Mouse (Mus musculus) neural tube, embryonic 10.5 days (tissue): Measurements from ENCODE around the gene Bag6.
"Not testable (repeated sequence)": the region's sequence is repeated elsewhere in the genome, so short reads cannot be mapped to it uniquely, and the experiment has no call there.

Experiments used
- DNase-seq: peaks from one replicate; pipeline ENCODE4 v3.0.0-alpha.2; 2017; ENCODE audit warnings: low spot score; ENCODE audit errors: extremely low spot score

Gene Bag6

DNA sequence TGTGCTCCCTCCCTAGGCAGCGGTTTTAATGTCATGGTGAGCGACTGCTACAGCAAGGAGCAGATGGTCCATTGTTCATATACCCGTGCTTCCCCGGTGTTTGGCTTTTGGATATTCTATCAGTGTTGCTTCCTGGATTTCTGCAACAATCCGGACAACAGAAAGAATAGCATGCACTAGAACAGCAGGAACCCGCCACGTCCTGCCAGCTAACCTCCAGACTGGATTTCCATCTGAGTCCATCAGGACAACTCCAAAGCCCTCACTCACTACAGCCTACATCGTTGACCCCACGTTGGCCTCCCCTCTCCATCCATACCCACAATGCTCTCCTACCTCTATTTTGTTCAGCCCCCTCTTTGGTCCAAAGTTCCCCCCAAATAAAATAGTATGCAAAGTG is 23.2 kb upstream of the Bag6 start:
- no peak for DNase-seq

- DNase-seq: no peak
Observed at GRCm38 (mm10) chr17:35115046-35116019, 19.6 kb upstream of the Bag6 start, which contains the start of gene Ly6g5b. Ly6g5b (minus strand) TSS chr17:35115428.

- DNase-seq: no peak
Observed at GRCm38 (mm10) chr17:35120745-35121142, 14.2 kb upstream of the Bag6 start.

- peak; percentile 97 for DNase-seq
Observed at GRCm38 (mm10) chr17:35121143-35121799, 13.7 kb upstream of the Bag6 start, which contains the start of gene Gpank1. Gpank1 (plus strand) TSS chr17:35121455.

GRCm38 (mm10) chr17:35121871-35122303 is 13.1 kb upstream of the Bag6 start, which contains the start of gene Csnk2b:
Csnk2b (minus strand) TSS chr17:35122053.
- no peak for DNase-seq

- DNase-seq: not testable (repeated sequence)
Observed at GRCm38 (mm10) chr17:35123287-35123686, 11.7 kb upstream of the Bag6 start.

- not testable (repeated sequence) for DNase-seq
Observed at GRCm38 (mm10) chr17:35124261-35124896, 10.6 kb upstream of the Bag6 start.

DNA sequence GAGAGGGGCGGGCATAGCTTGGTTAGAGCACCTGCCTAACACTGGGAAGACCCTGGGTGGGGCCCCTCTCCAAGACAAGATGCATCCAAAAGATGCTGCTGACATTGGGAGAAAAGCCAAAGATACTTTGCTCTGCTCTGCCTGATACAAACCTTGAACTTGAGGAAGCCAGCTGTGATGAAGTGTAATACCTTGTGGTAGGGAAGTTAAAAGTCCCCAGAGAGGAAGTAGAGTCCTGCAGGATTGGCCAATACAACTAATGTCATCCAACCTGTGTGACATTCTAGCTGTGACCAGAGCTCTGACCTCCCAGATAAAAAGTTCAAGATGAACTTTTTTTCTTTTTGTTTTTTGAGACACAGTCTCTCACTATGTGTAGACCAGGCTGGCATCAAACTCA is 9.9 kb upstream of the Bag6 start:
- DNase-seq: no peak

DNA sequence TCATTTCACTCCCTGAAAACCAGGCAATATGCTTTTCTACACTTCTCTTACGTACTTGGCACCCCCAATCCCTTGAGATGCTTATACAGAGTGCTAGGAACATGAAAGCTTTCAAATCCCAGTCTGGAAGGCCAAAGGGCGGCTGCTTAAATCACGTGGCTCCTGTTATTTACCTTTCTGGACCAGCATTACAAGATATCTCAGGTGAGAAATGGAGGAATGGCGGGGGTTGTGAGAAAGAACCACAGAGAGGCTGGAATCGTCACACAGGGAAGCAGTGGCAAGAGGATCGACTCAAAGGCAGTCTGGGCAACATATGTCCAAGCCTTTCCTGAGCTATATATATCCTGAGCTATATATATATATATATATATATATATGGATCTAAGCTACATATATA is 9.4 kb upstream of the Bag6 start:
- no peak for DNase-seq

DNA sequence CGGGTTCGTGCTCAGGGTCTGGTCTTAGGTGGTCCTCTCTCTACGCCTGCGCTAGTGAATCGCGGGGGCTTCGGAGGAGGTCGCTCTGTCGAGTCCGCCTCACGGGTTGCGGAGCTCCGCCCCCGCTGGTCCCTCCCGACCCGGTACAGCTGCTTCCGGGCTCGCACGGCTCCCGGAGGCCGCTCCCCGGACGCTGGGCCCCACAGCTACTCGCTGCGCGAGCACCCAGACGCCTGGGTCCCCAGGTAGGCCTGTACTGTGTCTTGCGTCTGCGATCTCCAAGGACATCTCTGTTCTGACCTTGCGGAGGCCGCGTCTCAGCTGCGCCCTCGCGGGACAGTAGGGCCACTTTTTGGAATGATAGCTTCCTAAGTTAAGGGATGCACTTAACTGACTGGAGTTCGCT is 8.8 kb upstream of the Bag6 start, which contains the start of gene D17H6S53E:
D17H6S53E (plus strand) TSS at position 168 of the 406 bp plus-strand sequence.
- DNase-seq: peak; percentile 78

DNA sequence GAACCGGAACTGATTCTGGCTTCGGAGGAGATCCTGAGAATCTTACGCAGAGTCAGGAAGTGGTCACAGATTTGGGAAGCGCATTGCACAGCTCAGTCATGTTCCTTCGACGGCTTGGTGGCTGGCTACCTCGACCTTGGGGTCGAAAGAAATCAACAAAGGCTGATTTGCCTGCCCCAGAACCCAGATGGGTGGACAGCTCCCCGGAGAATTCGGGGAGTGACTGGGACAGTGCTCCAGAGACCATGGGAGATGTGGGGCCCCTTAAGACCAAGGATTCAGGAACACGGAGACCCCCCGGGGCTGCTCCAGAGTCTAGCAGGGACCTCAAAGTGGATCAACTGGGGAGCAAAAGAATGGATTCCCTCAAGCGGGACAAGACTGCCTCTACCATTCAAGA is 8.0 kb upstream of the Bag6 start:
- DNase-seq: no peak

DNA sequence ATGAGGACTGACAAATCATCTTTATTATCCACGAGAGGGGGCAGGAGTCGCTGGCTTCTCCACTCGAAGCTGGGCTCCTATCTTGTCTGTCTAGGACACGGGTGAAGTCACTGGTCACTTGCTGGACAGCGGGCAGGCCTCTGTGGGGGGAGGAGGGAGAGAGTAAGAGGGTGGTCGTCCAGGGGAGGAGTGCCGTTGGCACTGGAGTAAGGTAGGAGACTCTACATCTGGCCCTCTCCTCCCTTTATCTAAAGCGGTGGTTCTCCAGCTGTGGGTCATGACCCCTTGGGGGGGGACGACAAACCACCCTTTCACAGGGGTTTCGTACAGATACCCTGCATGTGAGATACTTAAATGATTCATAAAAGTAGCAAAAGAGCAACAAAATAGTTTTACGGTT is 6.0 kb upstream of the Bag6 start:
- DNase-seq: no peak

DNA sequence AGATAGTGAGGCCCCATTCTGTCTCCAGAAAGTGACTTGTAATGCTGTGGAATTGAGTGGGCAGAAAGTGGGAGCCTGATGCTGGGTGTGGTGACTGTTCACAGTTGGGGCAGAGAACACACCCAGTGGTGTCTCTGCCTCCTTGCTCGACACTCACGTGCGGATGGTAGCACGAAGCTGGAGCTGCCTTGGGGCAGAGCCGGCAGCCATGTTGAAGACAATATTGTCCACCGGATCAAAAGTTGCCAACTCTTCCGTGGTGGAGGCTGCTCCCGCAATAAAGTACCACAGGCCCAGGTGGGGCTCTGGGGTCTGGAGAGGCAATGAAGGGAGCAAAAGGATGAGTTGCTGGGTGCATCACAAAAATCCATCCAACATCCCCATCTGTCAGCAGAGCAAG is 3.9 kb upstream of the Bag6 start:
- DNase-seq: no peak

- no peak for DNase-seq
Observed at GRCm38 (mm10) chr17:35131500-35132173, 3.3 kb upstream of the Bag6 start, which contains the start of gene Apom. Apom (minus strand) TSS chr17:35132050.

DNA sequence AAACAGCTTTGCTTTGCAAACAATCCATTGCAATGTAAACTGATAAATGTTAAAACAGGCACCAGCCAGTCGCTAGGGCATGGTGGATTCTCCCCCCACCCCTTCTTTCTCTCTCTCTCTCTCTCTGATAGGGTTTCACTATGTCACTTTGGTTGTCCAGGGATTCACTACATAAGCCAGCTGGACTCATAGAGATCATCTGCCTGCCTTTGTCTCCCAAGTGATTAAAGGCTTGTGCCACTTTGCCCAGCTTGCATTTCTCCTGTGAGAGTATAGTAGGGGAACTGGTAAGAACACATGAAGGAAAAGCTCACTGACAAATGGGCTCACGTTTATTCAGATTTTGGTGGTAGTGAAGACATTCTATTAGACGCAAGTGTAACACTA is 2.8 kb upstream of the Bag6 start:
- no peak for DNase-seq

DNA sequence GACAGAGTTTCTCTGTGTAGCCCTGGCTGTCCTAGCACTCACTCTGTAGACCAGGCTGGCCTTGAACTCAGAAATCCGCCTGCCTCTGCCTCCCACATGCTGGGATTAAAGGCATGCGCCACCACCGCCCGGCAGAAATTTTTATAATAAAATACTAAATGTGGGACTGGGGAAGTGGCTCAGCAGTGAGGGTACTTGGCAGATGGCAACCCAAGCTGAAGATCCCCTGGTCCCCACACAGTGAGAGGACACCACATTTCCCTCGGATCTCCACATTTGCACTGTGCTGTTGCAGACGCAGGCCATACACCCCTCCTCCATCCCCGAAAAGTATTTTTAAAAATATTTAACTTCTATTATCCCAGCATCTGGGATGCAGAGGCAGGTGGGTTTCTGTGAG is 1.5 kb upstream of the Bag6 start:
- no peak for DNase-seq

- DNase-seq: no peak
Observed at GRCm38 (mm10) chr17:35135591-35136320, 778 bp downstream of the Bag6 start.

- DNase-seq: no peak
Observed at GRCm38 (mm10) chr17:35139269-35139668, 4.3 kb downstream of the Bag6 start.

DNA sequence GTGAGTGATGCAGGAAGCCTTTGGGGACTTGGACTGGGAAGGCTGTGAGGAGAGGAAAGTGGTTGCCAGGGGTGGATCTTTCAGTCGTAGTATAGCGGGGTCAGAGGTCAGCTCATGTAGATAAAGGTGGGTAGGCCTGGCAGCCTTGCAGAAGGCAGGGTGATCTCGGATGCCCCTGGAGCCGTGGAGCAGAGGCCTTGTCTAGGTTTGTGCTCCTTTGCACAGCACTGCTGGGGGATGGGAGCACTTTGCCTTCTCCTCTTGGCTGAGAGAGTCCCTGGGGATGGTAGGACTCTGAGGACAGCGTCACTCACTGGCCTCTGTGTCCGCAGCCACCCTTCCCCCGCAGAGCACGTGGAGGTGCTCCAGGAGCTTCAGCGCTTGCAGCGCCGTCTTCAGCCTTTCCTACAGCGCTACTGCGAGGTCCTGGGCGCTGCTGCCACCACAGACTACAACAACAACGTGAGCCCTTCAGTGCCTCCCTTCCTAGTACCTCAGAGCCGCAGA is 5.6 kb downstream of the Bag6 start:
- no peak for DNase-seq

GRCm38 (mm10) chr17:35141971-35142370 is 7.0 kb downstream of the Bag6 start:
- no peak for DNase-seq
